Mouse (Mus musculus) kidney, adult 2 months (tissue): ENCODE data around the gene Mta1.

ENCODE experiments used
- CTCF ChIP-seq: fragments of 200-500 bp; conservative IDR thresholded peaks from 2 replicates; pipeline ENCODE4 v1.5.1; 2011; ENCODE audit warnings: low read depth, mild to moderate bottlenecking, control low read depth, low read length, moderate library complexity, mixed read lengths; ENCODE audit not compliant: insufficient read depth, insufficient read length
- POLR2A ChIP-seq: fragments of 200-500 bp; IDR thresholded peaks from one replicate; pipeline ENCODE4 v1.6.1; 2011; ENCODE audit warnings: low read depth, low read length, control low read depth

DNA sequence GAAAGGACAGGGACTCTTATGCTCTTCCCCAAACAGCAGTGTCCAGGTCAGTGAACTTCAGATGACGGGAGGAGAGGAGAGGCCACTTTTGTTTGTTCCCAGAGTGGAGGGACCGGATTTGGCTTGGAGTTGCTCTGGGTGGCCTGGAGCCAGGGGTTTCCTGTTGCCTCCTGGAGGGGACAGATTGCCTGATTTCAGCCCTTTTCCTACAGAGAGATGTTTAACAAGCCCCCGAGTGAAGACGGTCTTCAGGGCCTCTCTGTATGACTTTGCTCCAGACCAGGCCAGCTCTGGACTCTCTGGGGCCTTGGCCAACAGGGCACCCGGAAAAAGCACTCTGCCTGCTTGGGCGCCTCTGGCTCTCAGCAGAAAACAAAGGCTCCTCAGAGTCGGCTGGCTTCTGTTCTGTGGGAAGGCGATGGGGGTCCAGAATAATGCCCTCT is 43.5 kb downstream of the Mta1 start:
- TF ChIP-seq CTCF (no peak), POLR2A (no peak)
